Mouse (Mus musculus): Measurements from ENCODE around the gene Gm10309. TPM values are rescaled to one million over a fixed set of nuclear protein-coding genes. Genes with fewer than 3 reads are reported as not detected.

The Gm10309 gene
- polyA plus RNA-seq, 1 experiment from 2014 or later: 0.25 TPM

DNA sequence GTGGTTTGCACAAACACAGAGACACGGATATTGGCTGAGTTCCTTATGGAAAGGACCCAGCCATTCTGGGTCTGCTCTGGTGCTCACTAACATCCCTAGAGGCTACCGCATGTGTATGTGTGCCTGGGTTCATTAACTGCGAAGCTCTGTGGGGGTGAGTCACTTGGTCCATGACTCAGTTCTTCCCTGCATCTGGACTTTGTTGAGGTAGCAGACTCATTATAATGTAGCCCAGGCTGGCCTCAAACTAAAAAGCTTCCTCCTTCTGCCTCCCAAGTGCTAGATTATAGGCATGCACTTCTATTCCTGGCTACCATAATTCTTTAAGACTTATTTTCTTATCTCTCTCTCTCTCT, 50.7 kb downstream of the Gm10309 start:
- Histone ChIP-seq H3K27me3 (no peaks in the 10 kb centered on the region), H3K4me2 (no peak overlapping the region)
- 76% methylated on average over 3 of the region's 3 CpGs for WGBS

DNA sequence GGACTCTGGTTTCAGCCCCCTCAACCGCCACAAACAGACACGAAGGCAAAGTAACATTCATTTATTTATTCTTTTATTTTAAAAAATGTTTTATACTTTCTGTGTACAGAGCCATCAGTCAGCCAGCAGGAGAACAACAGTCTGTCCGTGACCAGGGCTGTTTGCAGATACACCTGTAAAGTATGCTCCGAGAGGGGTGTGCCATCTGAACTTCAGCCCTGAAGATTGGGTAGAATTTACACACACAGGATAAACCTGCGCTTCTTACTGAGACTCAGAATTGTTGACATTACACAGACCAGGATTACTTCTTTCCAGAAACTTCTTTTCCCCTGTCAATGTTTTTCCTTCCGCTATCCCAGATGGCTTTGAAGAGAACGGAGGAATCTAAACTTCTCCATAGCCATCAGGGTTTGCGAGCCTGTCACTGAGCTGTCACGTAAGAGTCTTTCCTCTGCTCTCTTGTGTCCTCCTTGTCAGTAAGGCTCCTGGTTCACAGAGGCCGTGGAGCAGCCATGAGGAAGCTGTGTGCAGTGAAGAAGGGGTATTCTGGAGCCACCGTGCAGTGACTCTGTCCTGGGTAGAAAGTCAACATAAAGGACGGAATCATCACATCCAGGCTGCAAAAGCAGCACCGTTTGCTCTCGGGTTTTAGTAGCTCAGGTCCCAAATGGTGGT, 51.2 kb downstream of the Gm10309 start:
- H3K9ac ChIP-seq: no peak overlapping the region
- H3K4me2 ChIP-seq: no peak overlapping the region
- WGBS: 81% methylated on average over 14 of the region's 14 CpGs
- no peaks in the 10 kb centered on the region for H3K9me3 ChIP-seq (replicated peaks)
- no peaks in the 10 kb centered on the region for H3K36me3 ChIP-seq
- H3K27ac ChIP-seq: no peak overlapping the region
- peaks cover 16% of the 10 kb centered on the region for H3K4me1 ChIP-seq (replicated peaks)
- H3K27me3 ChIP-seq: no peaks in the 10 kb centered on the region
- no peak overlapping the region for H3K4me3 ChIP-seq
- ATAC-seq (replicated peaks; ENCODE audit: insufficient number of reproducible peaks, insufficient read depth, low FRiP score, low read depth): no peak

More for the DNA sequence above, 50.7 kb downstream of the Gm10309 start:
- Histone ChIP-seq H3K27ac (no peak overlapping the region), H3K9ac (no peak overlapping the region), H3K4me1 (replicated peaks) (peaks cover 16% of the 10 kb centered on the region), H3K9me3 (replicated peaks) (no peaks in the 10 kb centered on the region), H3K36me3 (no peaks in the 10 kb centered on the region), H3K4me3 (no peak overlapping the region)
- ATAC-seq (replicated peaks; ENCODE audit: insufficient number of reproducible peaks, insufficient read depth, low FRiP score, low read depth): no peak

DNA sequence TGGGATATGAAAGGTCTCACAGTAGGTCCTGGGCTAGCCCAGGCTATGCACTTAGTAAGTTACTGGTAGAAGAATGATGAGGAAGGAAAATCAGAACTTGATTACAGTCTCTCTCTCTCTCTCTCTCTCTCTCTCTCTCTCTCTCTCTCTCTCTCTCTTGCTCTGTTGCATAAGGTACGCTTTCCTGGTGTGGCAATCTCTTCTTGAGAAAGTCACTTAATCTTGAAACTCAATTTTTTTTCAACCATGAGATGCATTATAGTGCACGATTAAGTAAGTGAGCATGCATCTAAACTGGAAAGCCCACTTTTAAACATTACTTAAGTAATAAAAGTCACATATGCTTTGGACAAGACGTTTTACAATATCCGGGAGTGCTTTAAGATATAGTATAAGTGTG, 52.1 kb downstream of the Gm10309 start:
- H3K36me3 ChIP-seq: no peaks in the 10 kb centered on the region
- WGBS: 88% methylated on average over 4 of the region's 4 CpGs
- peaks cover 16% of the 10 kb centered on the region for H3K4me1 ChIP-seq (replicated peaks)
- no peak overlapping the region for H3K9ac ChIP-seq
- no peak for ATAC-seq (replicated peaks; ENCODE audit: insufficient number of reproducible peaks, insufficient read depth, low FRiP score, low read depth)
- H3K27ac ChIP-seq: no peak overlapping the region
- H3K4me2 ChIP-seq: no peak overlapping the region
- H3K4me3 ChIP-seq: no peak overlapping the region
- H3K27me3 ChIP-seq: no peaks in the 10 kb centered on the region
- no peaks in the 10 kb centered on the region for H3K9me3 ChIP-seq (replicated peaks)

Other genes starting within 250 kb of the Gm10309 start
- 7.1 and 8.0 TPM in 2 replicates for gene Epas1, start 248.5 kb upstream of the Gm10309 start, polyA plus RNA-seq (2015; fragmentation: Nextera tagmentation; extraction: Ambion mirVana)

All from heart, embryonic 15.5 days (tissue).